Mouse (Mus musculus) ES-Bruce4 (cell line): ENCODE measurements at regions not wholly inside any gene's neighbourhood (a gene's known extent, or its start where the extent isn't known, plus 50 kb on each side); places are given as distances from the start of the nearest gene placed in this dataset.

Experiments
- H3K27ac ChIP-seq: 2 replicates; pipeline ENCODE4 v1.5.1; 2012; ENCODE audit warnings: low read length, inconsistent platforms; ENCODE audit not compliant: insufficient read depth
- H3K27me3 ChIP-seq: 2 replicates; pipeline ENCODE4 v1.6.1; 2012; ENCODE audit warnings: mild to moderate bottlenecking, low read length, inconsistent platforms; ENCODE audit not compliant: control insufficient read depth, poor library complexity, insufficient read depth, severe bottlenecking
- H3K36me3 ChIP-seq: 2 replicates; pipeline ENCODE4 v1.6.1; 2012; ENCODE audit warnings: inconsistent platforms, mild to moderate bottlenecking, low read length, moderate library complexity; ENCODE audit not compliant: control insufficient read depth, poor library complexity, insufficient read depth, severe bottlenecking
- H3K4me1 ChIP-seq: one replicate; pipeline ENCODE4 v1.8.1; 2011; ENCODE audit warnings: low read length; ENCODE audit not compliant: control insufficient read depth, insufficient read depth
- H3K4me3 ChIP-seq: 2 replicates; pipeline ENCODE4 v1.5.1; 2011; ENCODE audit warnings: low read depth, mild to moderate bottlenecking, low read length
- H3K9ac ChIP-seq: 2 replicates; pipeline ENCODE4 v1.6.1; 2012; ENCODE audit warnings: low read depth, mild to moderate bottlenecking, inconsistent platforms; ENCODE audit not compliant: poor library complexity, severe bottlenecking
- H3K9me3 ChIP-seq: replicated peaks from 2 replicates; pipeline ENCODE4 v1.6.1; 2012; ENCODE audit warnings: mild to moderate bottlenecking, low read length, inconsistent platforms; ENCODE audit not compliant: control insufficient read depth, poor library complexity, insufficient read depth, severe bottlenecking
- CTCF ChIP-seq: IDR thresholded peaks from one replicate; pipeline ENCODE4 v1.8.1; 2011; ENCODE audit warnings: low read depth, low read length
- EP300 ChIP-seq: IDR thresholded peaks from 2 replicates; pipeline ENCODE4 v1.6.1; 2011; ENCODE audit warnings: low read depth, low read length; ENCODE audit not compliant: insufficient read depth
- POLR2A ChIP-seq: IDR thresholded peaks from one replicate; pipeline ENCODE4 v1.8.1; 2011; ENCODE audit warnings: low read length; ENCODE audit not compliant: insufficient read depth

GRCm38 (mm10) chr10:8100489-8100888 lies 144.5 kb upstream of the Tab2 start:
- Histone ChIP-seq H3K4me3 (no peak overlapping the region), H3K9me3 (no peaks in the 10 kb centered on the region), H3K4me1 (no peaks in the 10 kb centered on the region), H3K9ac (no peak overlapping the region), H3K36me3 (no peaks in the 10 kb centered on the region), H3K27me3 (no peaks in the 10 kb centered on the region), H3K27ac (no peak overlapping the region)
- TF ChIP-seq CTCF (no peak), EP300 (no peak), POLR2A (no peak)

DNA sequence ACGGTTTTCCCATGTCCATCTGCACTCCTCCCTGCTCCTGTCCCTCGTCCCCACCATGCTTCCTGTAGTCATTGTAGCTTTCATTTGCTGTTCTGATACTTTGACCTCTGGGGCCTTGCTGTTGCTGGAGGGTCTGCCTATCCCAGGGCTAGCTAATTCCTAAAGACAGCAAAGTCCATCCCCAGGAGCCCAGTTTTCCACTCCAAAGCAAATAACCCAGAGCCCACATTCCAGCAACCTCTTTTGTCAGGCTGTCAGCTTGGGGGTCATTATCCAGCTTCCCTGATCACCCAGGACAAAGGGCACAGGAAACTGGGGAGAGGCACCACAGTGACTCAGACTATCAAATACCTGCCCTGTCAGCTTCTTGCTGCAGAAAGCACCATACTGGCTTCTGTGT lies 139.9 kb upstream of the Tab2 start:
- no peaks in the 10 kb centered on the region for H3K4me1 ChIP-seq
- H3K27me3 ChIP-seq, result no peaks in the 10 kb centered on the region
- no peak overlapping the region for H3K27ac ChIP-seq
- H3K36me3 ChIP-seq, result no peaks in the 10 kb centered on the region
- no peaks in the 10 kb centered on the region for H3K9me3 ChIP-seq
- H3K4me3 ChIP-seq, result no peak overlapping the region
- no peak overlapping the region for H3K9ac ChIP-seq
- TF ChIP-seq CTCF, result no peak
- no peak for TF ChIP-seq EP300
- no peak for TF ChIP-seq POLR2A

DNA sequence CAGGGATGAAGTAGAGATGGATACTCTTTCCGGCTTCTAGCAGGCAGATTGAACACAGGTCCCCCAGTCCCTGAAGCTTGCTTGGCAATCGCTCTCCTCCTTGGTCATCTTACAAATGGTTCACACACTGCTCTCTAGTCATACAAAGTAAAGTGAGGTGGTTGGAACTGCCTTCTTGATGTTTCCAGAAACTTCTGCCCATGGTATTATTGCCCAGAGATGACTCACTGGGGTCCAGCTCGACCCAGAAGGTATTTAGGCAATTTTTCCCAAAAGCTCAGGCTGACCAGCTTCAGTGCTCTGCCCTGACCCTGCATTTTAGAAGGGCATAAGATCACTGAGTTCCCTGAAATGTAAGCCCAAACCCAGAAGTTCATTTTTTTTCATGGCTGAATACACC lies 139.2 kb upstream of the Tab2 start:
- H3K9me3 ChIP-seq, result no peaks in the 10 kb centered on the region
- no peak overlapping the region for H3K27ac ChIP-seq
- no peak overlapping the region for H3K9ac ChIP-seq
- no peaks in the 10 kb centered on the region for H3K27me3 ChIP-seq
- no peaks in the 10 kb centered on the region for H3K36me3 ChIP-seq
- TF ChIP-seq EP300 (no peak), CTCF (no peak), POLR2A (no peak)
- H3K4me1 ChIP-seq, result no peaks in the 10 kb centered on the region
- no peak overlapping the region for H3K4me3 ChIP-seq

GRCm38 (mm10) chr10:8091871-8092552 lies 136.0 kb upstream of the Tab2 start:
- H3K9me3 ChIP-seq, result no peaks in the 10 kb centered on the region
- H3K27me3 ChIP-seq, result no peaks in the 10 kb centered on the region
- H3K36me3 ChIP-seq, result no peaks in the 10 kb centered on the region
- H3K4me1 ChIP-seq, result no peaks in the 10 kb centered on the region
- no peak overlapping the region for H3K4me3 ChIP-seq
- TF ChIP-seq CTCF (no peak), EP300 (no peak), POLR2A (no peak)
- H3K27ac ChIP-seq, result no peak overlapping the region
- no peak overlapping the region for H3K9ac ChIP-seq

- Histone ChIP-seq H3K27me3 (no peaks in the 10 kb centered on the region), H3K27ac (no peak overlapping the region), H3K4me1 (no peaks in the 10 kb centered on the region), H3K9ac (no peak overlapping the region), H3K9me3 (no peaks in the 10 kb centered on the region), H3K36me3 (no peaks in the 10 kb centered on the region), H3K4me3 (no peak overlapping the region)
- TF ChIP-seq EP300 (no peak), POLR2A (no peak), CTCF (no peak)
These were observed 133.3 kb upstream of the Tab2 start for GRCm38 (mm10) chr10:8089296-8089695.

- Histone ChIP-seq H3K36me3 (no peaks in the 10 kb centered on the region), H3K27ac (no peak overlapping the region), H3K9me3 (no peaks in the 10 kb centered on the region), H3K27me3 (no peaks in the 10 kb centered on the region), H3K4me1 (no peaks in the 10 kb centered on the region), H3K4me3 (no peak overlapping the region), H3K9ac (no peak overlapping the region)
- no peak for TF ChIP-seq POLR2A
- no peak for TF ChIP-seq CTCF
- TF ChIP-seq EP300, result no peak
These were observed 132.7 kb upstream of the Tab2 start for GRCm38 (mm10) chr10:8088737-8089136.
